Mouse (Mus musculus): ENCODE data around the gene Lrtm2. TPM values are rescaled to one million over a fixed set of nuclear protein-coding genes. Genes with fewer than 3 reads are reported as not detected.

Lrtm2 gene
- total RNA-seq, 1 experiment from 2014 or later, result 0.25 TPM

DNA sequence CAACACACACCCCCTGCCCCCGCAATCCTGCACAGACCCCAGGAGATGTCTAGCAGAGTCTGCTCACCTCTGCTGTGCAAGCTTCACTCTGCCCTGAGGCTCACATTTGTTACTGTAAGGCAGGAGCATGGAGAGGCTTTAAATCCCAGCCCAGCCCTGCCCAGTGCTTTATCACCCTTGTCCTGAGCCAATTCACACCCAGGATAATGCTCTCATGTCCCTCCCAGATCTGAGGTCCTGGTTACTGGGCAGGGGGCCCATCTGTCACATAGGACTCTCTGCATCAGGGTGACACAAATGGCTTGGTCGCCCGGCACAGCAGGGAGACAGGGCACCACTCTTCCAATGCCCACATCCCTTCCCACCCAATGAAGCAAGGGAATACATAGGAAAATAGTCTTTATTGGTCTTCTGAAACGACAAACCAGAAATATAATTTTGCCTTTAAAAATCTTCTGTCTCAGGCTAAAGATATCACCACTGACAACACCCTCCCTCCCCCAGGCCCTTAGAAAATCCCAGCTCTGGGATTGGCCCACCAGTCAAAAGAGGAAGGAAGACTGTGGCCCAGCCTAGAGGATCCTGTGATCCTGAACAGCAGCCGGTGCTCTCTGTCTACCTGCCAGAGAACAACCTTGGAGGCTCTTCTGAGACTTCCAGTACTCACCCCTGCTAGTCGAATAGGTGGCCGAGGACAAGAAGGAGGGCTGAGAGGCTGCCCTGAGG lies 15.7 kb downstream of the Lrtm2 start:
- ATAC-seq (replicated peaks in 1 of 2; ENCODE audit: insufficient read depth in 1 of 2, low FRiP score in 2 of 2, low TSS enrichment in 1 of 2, low read depth in 1 of 2, poor library complexity in 2 of 2, severe bottlenecking in 2 of 2), result peak; percentile 50 to 55; a peak in 3 of 4 replicates

DNA sequence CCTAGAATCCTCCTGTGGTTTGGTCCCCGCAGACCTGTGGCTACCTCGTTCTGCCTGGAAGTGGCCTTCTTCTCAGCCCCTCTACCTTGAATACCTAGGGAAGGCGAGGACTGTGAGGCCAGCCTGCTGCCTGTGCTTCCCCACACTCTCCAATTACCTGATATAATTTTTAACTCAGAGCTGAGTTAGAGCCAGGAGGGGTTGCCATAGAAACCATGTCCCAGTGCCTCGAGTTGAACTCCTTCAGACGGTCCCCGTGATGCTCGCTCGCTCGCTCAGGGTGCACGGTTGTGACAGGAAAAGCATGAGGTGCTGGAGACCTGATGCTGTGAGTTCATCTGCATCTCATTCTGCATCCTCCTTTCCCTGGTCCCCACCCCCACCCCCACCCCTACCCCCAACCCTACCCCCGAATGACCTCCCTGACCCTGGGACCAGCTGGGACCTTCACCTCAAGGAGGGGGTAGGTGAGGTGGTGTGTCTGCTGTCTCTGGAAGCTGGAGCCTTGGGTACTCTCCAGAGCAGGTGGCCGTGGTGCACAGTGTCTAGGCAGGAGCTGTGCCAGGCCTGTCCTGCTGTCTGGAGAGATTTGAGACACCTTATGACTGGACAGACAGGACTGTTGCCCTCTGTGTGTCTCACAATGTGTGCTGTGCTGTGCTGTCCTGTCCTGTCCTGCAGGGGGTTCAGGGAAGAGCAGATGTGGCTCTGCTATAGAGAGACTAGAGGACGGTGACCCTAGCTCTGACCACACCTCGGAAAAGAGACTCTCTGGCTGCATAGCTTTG lies 16.8 kb downstream of the Lrtm2 start:
- ATAC-seq (replicated peaks in 1 of 2; ENCODE audit: insufficient read depth in 1 of 2, low FRiP score in 2 of 2, low TSS enrichment in 1 of 2, low read depth in 1 of 2, poor library complexity in 2 of 2, severe bottlenecking in 2 of 2), result no peak

DNA sequence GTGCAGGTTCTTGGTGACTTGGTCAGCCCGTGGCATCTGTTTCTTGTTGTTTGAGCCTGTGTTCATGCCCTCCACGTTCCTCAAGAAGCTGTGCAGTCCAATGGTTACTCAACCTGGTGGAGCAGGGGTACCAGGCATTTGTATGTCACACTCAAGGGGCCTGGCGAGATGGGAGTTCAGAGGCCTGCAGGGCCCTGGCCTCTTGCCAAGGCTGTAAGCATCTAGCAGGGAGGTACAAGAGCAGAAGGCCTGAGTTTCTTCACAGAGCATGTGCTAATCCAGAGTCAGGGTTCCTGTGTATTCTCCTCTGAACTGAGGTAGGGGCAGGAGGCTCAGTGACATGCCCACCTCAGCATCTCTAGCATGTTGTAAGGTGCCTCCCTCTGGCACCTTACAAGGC lies 17.5 kb downstream of the Lrtm2 start:
- ATAC-seq (replicated peaks in 1 of 2; ENCODE audit: insufficient read depth in 1 of 2, low FRiP score in 2 of 2, low TSS enrichment in 1 of 2, low read depth in 1 of 2, poor library complexity in 2 of 2, severe bottlenecking in 2 of 2), result no peak

DNA sequence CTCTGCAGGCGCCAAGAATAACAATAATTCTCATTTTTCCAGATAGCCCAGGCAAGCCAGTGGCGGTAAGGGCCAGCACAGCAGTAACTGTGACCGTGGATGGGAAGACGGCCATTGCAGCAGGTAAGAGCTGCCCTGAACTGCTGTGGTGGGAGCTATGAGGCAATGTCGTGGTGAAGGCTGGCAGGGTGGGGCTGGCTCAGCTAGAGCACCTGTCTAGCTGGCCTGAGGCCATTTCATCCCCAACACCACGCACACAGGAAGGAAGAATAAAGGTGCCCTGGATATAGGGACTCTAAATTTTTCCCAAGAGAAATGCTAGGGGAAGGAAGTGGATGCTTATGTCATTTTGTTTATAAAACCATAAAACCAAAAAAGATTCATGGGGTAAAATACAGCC lies 18.2 kb downstream of the Lrtm2 start:
- ATAC-seq (replicated peaks in 1 of 2; ENCODE audit: insufficient read depth in 1 of 2, low FRiP score in 2 of 2, low TSS enrichment in 1 of 2, low read depth in 1 of 2, poor library complexity in 2 of 2, severe bottlenecking in 2 of 2), result no peak

DNA sequence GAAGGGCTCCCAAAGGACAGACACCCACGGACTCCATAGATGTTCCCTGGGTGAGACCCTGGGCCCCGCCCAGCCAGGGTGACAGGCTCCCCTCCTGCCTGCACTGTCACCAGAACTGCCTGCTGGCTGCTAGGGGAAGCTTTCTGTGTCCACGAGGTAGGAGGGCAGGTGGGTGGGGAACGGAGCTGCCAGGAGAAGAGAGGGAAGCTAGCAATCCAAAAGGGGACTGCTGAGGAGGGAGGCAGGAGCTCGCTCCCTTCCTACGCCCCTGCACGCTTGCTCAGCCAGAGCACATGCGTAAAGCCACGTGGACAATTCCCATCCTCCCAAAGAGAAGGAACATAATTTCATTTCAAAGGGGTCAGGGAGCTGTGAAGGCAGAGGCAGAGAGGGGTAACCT lies 20.4 kb downstream of the Lrtm2 start:
- no peak for ATAC-seq (replicated peaks in 1 of 2; ENCODE audit: insufficient read depth in 1 of 2, low FRiP score in 2 of 2, low TSS enrichment in 1 of 2, low read depth in 1 of 2, poor library complexity in 2 of 2, severe bottlenecking in 2 of 2)

DNA sequence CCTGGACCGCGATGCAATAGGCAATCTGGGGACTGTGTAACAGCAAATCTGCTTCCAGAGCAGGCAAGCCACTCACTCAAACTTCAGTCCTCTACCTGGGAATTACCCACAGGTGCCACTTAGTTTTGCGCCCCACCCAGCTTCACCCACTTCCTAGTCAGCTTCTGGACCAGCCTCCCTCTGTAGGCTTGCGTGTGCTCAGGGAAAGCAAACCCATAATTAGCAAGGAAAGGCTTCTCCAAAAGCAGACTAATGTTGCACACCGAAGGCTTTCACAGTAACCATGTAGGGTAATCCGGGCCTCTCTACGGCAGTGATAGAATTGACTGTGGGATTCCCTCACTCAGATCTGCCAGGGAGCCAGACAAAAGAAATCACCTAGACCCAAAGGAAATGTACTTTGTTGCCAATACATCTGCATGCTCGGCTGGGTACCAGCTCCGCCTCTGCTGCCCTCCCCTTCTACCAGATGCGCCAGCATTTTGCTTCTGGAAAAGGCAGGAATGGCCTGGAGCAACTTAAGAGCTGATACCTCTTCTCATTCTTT lies 22.6 kb downstream of the Lrtm2 start:
- no peak for ATAC-seq (replicated peaks in 1 of 2; ENCODE audit: insufficient read depth in 1 of 2, low FRiP score in 2 of 2, low TSS enrichment in 1 of 2, low read depth in 1 of 2, poor library complexity in 2 of 2, severe bottlenecking in 2 of 2)

DNA sequence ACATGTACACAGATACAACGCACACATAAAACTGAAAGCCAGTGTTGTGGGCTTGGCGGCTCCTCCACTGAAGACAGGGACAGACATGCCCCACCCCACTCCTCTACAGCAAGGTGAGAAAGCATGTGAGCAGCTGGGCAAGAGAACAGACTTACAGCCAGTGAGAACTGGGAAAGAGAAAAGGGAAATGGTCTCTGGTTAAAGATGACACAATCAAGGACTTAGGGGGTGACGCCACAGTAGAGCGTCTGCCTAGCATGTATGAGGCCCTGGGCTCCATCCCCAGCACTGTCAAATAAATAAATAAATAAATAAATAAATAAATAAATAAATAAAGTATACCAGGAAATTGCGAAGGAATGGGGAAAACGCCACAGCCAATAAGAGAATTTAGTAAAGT lies 27.2 kb downstream of the Lrtm2 start:
- no peak for ATAC-seq (replicated peaks in 1 of 2; ENCODE audit: insufficient read depth in 1 of 2, low FRiP score in 2 of 2, low TSS enrichment in 1 of 2, low read depth in 1 of 2, poor library complexity in 2 of 2, severe bottlenecking in 2 of 2)

DNA sequence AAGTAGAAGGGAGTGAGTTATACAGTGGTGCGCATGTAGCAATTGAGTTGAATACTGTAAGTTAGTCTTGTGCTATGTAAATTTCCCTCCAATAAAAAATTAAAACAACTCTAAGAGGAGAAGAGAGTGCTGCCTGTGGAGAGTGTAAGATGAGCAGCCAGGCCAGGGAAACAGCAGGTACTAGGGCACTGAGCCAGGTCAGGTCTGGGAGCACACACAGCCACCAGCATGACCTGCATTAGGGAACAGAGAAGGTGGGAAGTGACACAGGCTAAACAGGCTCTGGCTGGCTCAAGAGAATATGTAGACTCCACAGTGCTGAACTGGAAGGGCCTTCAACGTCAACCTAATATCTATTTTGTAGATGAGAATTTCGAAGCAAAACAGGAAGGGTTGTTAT lies 29.3 kb downstream of the Lrtm2 start:
- ATAC-seq (replicated peaks in 1 of 2; ENCODE audit: insufficient read depth in 1 of 2, low FRiP score in 2 of 2, low TSS enrichment in 1 of 2, low read depth in 1 of 2, poor library complexity in 2 of 2, severe bottlenecking in 2 of 2), result no peak

DNA sequence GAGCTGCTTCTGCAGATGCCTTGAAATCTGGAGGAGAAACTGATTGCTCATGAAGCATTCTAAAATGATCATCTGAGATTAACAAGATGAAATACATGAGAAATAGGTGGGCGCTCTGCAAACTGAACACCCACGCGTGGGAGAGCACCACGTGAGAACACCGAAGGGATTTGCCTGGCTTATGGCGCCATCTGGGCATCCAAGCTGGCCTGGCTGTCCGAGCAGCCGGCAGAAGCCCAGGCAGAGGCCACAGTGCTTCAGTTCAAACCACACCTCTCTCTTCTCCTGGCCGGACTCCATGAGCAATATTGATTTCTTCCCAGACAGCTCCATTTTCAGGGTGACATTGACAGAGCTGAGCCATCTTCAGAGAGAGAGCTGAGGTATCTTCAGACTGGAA lies 49.8 kb downstream of the Lrtm2 start:
- no peak for ATAC-seq (replicated peaks in 1 of 2; ENCODE audit: insufficient read depth in 1 of 2, low FRiP score in 2 of 2, low TSS enrichment in 1 of 2, low read depth in 1 of 2, poor library complexity in 2 of 2, severe bottlenecking in 2 of 2)

DNA sequence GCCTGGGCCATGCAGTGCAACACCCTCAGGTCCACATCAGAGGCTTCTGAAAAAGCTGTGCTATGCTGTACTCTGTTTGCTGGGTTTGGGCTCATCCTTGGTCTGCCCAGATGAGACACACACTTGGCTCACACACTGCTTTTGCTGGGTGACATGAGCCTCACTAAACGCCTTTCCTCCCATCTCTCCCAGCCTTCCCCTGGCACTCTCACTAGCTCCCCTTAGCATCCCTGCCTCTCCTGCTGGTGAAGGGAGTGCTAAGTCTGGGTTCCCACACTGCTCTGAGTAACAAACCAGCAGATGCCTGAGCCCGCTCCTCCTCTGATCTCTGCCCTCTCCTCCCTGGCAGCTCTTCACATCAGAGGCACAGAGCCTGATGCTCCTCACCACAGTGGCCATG lies 53.9 kb downstream of the Lrtm2 start:
- no peak for ATAC-seq (replicated peaks in 1 of 2; ENCODE audit: insufficient read depth in 1 of 2, low FRiP score in 2 of 2, low TSS enrichment in 1 of 2, low read depth in 1 of 2, poor library complexity in 2 of 2, severe bottlenecking in 2 of 2)

Other genes with a start within 250 kb of the Lrtm2 start
- gene Dcp1b, start 155.5 kb downstream of the Lrtm2 start, total RNA-seq (2017), result 10.2 and 12.1 TPM in 2 replicates
- not detected in 2 replicates for gene Cacna1c, start 134.3 kb downstream of the Lrtm2 start, total RNA-seq (2017)
- 1.1 and 3.7 TPM in 2 replicates for gene Cacna2d4, start 94.2 kb downstream of the Lrtm2 start, total RNA-seq (2017)
- 145 and 155 TPM in 2 replicates for gene Adipor2, start 86.9 kb upstream of the Lrtm2 start, total RNA-seq (2017)
- 57.2 and 67.6 TPM in 2 replicates for gene Fbxl14, start 148.9 kb upstream of the Lrtm2 start, total RNA-seq (2017)
- 0.81 TPM in 1 of 2 replicates, not detected in the other for gene Wnt5b, start 213.6 kb upstream of the Lrtm2 start, total RNA-seq (2017)

All from hematopoietic stem cell, adult 5-6 weeks (primary cell).